Mouse (Mus musculus) thymus, adult 2 months (tissue): ENCODE measurements at regions not wholly inside any gene's neighbourhood (a gene's known extent, or its start where the extent isn't known, plus 50 kb on each side); places are given as distances from the start of the nearest gene placed in this dataset.

Experiments used
- DNase-seq: peaks from one replicate; pipeline ENCODE4 v3.0.0; 2021
- H3K27ac ChIP-seq: fragments of 200-500 bp; 2 replicates; pipeline ENCODE4 v1.5.1; 2012; ENCODE audit warnings: low read length, control low read depth; ENCODE audit not compliant: control insufficient read depth, insufficient read depth
- H3K27me3 ChIP-seq: fragments of 200-500 bp; 2 replicates; pipeline ENCODE4 v1.6.1; 2012; ENCODE audit warnings: mild to moderate bottlenecking, low read length, moderate library complexity, mixed read lengths; ENCODE audit not compliant: control insufficient read depth, insufficient read depth
- H3K36me3 ChIP-seq: fragments of 200-500 bp; 2 replicates; pipeline ENCODE4 v1.6.1; 2012; ENCODE audit warnings: mild to moderate bottlenecking, low read length, moderate library complexity; ENCODE audit not compliant: control insufficient read depth, insufficient read depth
- H3K4me1 ChIP-seq: fragments of 200-500 bp; replicated peaks from 2 replicates; pipeline ENCODE4 v1.6.1; 2012; ENCODE audit warnings: low read length; ENCODE audit not compliant: control insufficient read depth, insufficient read depth
- H3K4me3 ChIP-seq: fragments of 200-500 bp; 2 replicates; pipeline ENCODE4 v1.5.1; 2012; ENCODE audit warnings: mild to moderate bottlenecking, low read length, control low read depth, moderate library complexity; ENCODE audit not compliant: control insufficient read depth, insufficient read depth
- CTCF ChIP-seq: fragments of 200-500 bp; IDR thresholded peaks from 2 replicates; pipeline ENCODE4 v1.5.1; 2012; ENCODE audit warnings: mild to moderate bottlenecking, control low read depth, low read length, moderate library complexity, borderline replicate concordance; ENCODE audit not compliant: control insufficient read depth, poor library complexity, insufficient read depth; ENCODE audit errors: extremely low read depth
- POLR2A ChIP-seq: fragments of 200-500 bp; IDR thresholded peaks from 2 replicates; pipeline ENCODE4 v1.6.1; 2012; ENCODE audit warnings: mild to moderate bottlenecking, low read length, control low read depth, moderate library complexity; ENCODE audit not compliant: control insufficient read depth, poor library complexity, insufficient read depth; ENCODE audit errors: extremely low read depth
- WGBS: fragments of 180-500 bp; shearing (Covaris S2); methylation state at CpG from one replicate; pipeline ENCODE4 v1.1.7; 2018; 5-methylcytosine and 5-hydroxymethylcytosine counted together

GRCm38 (mm10) chr10:120553097-120553453 is 76.8 kb upstream of the Hmga2 start:
- WGBS, result 3% methylated on average over 16 of the region's 16 CpGs
- Histone ChIP-seq H3K36me3 (no peaks in the 10 kb centered on the region), H3K27ac (no peak overlapping the region), H3K4me1 (peaks cover 11% of the 10 kb centered on the region), H3K4me3 (peak overlapping the region; percentile 23), H3K27me3 (no peaks in the 10 kb centered on the region; the same call in 1 of the 2 replicates)
- no peak for TF ChIP-seq CTCF
- TF ChIP-seq POLR2A, result no peak
- peak; percentile 24 for DNase-seq

DNA sequence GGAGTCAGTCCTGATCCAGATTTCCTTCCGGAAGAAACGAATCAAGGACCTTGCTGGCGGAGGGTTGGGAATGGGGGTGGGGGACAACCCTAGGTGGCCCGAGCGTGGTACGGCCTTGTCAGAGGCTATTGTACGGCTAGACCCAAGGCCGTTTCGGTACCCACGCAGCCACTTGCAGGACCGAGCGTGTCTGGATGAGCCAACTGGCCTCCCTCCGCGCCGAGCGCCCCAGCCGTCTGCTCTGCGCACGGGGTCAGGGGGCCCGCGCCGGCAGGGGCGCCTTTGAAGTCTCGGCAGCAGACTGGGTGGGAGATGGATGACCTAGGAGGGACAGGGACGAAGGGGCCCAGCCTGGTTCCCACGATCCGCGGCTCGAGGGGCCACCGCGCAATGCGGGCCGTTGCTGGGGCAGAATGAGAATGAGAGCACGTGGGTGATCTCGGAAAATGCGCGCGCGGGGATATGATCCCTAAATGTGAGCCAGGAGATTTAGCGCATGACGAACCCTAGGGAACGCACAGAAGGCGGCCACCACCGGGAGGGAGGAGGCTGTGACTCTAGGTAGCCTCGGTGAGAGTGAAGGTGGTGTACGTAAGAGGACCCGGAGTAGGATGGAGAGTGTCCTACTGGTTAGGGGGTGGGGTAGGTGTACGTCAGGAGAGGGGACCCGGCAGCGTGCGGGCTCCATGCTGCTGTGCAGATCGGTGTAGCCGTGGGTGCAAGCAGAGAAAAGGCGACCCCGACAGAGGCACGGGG is 76.2 kb upstream of the Hmga2 start:
- under 1% methylated on average over 56 of the region's 56 CpGs for WGBS
- no peaks in the 10 kb centered on the region; the same call in 1 of the 2 replicates for H3K27me3 ChIP-seq
- H3K27ac ChIP-seq, result no peak overlapping the region
- H3K4me1 ChIP-seq, result peaks cover 11% of the 10 kb centered on the region
- no peaks in the 10 kb centered on the region for H3K36me3 ChIP-seq
- H3K4me3 ChIP-seq, result peak overlapping the region; percentile 23
- TF ChIP-seq CTCF (no peak), POLR2A (no peak)
- peak; percentile 3 for DNase-seq

DNA sequence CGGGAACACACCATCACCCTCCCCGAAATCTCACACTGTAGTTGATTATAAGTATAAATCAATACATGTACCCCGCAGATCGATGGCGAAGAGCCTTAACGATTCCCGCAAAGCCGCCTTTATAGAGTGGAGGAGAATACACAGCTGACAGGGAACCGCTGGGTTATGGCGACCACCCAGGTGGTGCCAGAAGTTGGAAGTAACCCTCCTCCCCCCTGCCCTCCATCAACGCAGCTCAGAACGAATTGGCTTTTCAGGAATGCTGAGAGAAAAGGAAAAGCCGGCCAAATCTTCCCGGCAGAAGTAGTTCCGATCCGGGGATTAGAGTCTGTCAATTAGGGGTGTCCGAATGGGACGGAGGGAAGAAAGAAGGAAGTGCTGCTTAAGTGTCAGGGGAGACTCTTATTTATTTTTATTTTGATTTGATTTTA is 75.6 kb upstream of the Hmga2 start:
- H3K4me3 ChIP-seq, result no peak overlapping the region
- no peaks in the 10 kb centered on the region for H3K36me3 ChIP-seq
- H3K27ac ChIP-seq, result no peak overlapping the region
- 9% methylated on average over 18 of the region's 18 CpGs for WGBS
- H3K4me1 ChIP-seq, result peaks cover 11% of the 10 kb centered on the region
- DNase-seq, result no peak
- H3K27me3 ChIP-seq, result no peaks in the 10 kb centered on the region; the same call in 1 of the 2 replicates
- TF ChIP-seq CTCF, result no peak
- no peak for TF ChIP-seq POLR2A

DNA sequence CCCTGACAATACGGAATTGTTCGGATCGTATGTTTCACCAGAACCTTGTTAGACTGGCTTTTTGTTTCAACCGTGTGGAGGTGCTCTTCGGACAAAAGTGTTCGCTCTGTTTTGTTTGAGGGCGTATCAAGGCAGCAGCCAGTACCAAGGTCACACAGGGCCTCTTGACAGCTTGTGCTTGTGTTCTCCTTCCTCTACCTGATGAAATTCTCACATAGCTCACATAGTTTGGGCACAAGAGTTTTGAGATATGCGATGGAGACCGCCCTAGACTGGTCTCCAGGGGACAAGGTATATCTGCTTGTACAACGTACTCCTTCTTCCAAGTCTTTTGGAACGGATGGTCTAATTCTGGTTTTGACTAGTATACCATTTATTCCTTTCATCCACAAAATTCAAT is 70.9 kb upstream of the Hmga2 start:
- Histone ChIP-seq H3K4me1 (no peaks in the 10 kb centered on the region), H3K36me3 (no peaks in the 10 kb centered on the region), H3K27me3 (no peaks in the 10 kb centered on the region; the same call in 1 of the 2 replicates), H3K4me3 (no peak overlapping the region), H3K27ac (no peak overlapping the region)
- no peak for DNase-seq
- no peak for TF ChIP-seq POLR2A
- no peak for TF ChIP-seq CTCF
- WGBS, result 97% methylated on average over 11 of the region's 11 CpGs

DNA sequence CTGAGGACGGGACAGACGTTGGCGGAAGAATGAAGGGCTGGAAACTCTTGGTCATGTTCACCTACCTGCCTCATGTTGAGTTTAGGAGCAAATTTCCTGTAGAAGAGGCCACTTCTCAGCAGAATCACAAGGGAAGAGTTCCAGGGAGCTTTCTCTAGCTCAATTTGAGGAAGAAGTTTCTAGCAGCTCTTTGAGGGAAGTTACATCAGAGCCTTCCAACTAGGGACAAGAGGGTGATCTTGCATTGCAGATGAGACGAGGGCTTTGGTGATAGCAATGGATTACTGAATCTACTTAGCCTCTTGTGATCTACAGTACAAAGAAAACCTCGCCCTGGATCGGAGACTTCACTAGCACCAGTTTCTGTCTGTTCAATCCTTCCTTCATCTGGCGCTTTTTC is 65.3 kb upstream of the Hmga2 start:
- Histone ChIP-seq H3K4me1 (no peaks in the 10 kb centered on the region), H3K27ac (no peak overlapping the region), H3K27me3 (no peaks in the 10 kb centered on the region), H3K4me3 (no peak overlapping the region), H3K36me3 (no peaks in the 10 kb centered on the region)
- WGBS, result 89% methylated on average over 7 of the region's 7 CpGs
- TF ChIP-seq POLR2A (no peak), CTCF (no peak)
- no peak for DNase-seq

DNA sequence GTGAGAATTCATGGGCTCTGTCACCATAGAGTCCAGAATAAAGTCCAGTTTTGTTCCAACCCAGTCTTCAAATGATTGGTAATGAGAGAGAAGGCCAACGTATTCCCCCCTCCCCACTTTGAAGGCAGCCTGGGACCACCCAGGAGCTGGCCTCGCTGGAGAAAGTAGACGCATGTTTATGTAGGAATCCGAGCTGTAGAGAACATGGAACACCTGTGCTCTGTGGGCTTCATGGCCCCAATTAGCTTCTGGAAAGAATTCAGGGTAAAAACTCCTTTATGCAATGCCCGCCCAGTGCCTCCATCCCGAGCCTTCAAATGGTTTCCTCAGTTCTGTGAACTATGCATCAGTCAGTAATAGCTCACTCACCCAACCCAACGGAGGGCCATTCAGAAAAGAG is 62.3 kb upstream of the Hmga2 start:
- no peaks in the 10 kb centered on the region for H3K36me3 ChIP-seq
- DNase-seq, result no peak
- no peak for TF ChIP-seq CTCF
- no peak for TF ChIP-seq POLR2A
- no peak overlapping the region for H3K4me3 ChIP-seq
- no peak overlapping the region for H3K27ac ChIP-seq
- H3K4me1 ChIP-seq, result no peaks in the 10 kb centered on the region
- WGBS, result 91% methylated on average over 7 of the region's 7 CpGs
- H3K27me3 ChIP-seq, result no peaks in the 10 kb centered on the region
